Mouse (Mus musculus) lung, adult 10 weeks (tissue): ENCODE data around the gene Llgl1. TPM values are rescaled to one million over a fixed set of nuclear protein-coding genes. Genes with fewer than 3 reads are reported as not detected.

ENCODE experiments used
- polyA plus RNA-seq: library from polyadenylated mRNA; stranded (reverse); fragments of 350-450 nt; fragmentation: Illumina TruSeq; extraction: RNeasy Lipid Tissue Mini Kit (QIAGEN cat#74804); gene quantifications from one replicate; pipeline ENCODE4 v1.2.3, GENCODE M21; 2014; ENCODE audit warnings: low read depth, low replicate concordance; ENCODE audit not compliant: insufficient read depth

The Llgl1 gene
- polyA plus RNA-seq = 11.3 TPM

DNA sequence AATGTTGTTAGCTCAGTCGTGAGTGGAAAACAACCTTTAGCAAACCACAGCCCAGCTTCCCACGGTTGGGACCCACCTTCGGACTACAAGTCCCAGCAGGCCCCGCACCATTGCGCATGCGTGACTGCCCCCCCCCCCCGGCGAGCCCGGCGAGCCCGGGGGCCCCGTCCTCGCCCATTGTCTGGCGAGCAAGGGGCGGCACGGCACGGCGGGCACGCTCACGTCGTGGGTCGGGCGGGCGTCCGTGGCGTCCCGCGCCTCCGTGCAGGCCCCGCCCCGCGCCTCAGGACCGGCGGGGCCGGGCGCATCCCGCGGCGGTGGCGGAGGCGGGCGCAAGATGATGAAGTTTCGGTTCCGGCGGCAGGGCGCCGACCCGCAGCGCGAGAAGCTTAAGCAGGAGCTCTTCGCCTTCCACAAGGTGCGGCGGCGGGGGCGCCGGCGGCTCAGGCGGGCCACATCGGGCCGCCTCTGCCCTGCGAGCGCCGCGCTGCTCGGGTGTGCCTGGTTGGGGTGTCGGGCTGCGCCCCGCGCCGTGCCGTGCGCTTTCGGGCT lies at the start of gene Llgl1:
Llgl1 (plus strand) TSS at position 200 of the 552 bp plus-strand sequence.

GRCm38 (mm10) chr11:60726601-60727391 lies 27.3 kb downstream of the Llgl1 start, which contains the start of gene Flii:
TSS of gene Flii (minus strand) at chr11:60727263.

DNA sequence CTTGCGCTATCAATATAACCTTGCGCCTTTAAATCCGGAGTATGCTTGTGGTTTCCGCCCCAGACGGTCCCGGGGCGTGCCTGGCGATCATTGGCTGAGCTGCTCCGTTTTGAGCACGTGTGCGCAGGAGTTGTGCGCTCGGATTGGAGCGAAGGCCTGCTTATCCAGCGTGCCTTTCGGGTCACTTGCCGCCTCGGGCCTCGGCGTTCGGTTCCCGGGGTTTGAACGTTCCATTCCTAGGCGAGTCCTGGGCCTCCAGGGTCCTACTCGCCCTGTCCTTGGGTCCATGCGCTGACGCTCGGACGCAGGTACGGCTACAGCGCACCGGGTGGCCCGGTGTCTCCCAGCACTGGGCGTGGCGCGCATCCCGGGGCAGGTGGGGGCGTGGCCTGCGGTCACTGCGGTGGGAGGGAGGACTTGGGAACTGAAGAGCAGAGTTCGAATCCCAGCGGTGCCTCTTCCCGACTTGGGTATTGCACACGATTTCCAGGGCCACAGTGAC lies 28.8 kb downstream of the Llgl1 start, which contains the start of gene Mief2:
Mief2 (plus strand) TSS at position 139 of the 502 bp plus-strand sequence.

Other genes with a start within 250 kb of the Llgl1 start
- 28.9 TPM for gene Drg2, start 245.1 kb upstream of the Llgl1 start, polyA plus RNA-seq
- 0.07 TPM for gene Myo15, start 230.4 kb upstream of the Llgl1 start, polyA plus RNA-seq
- gene Alkbh5, start 163.3 kb upstream of the Llgl1 start, polyA plus RNA-seq = 21.0 TPM
- gene Flii, start 27.5 kb downstream of the Llgl1 start, polyA plus RNA-seq = 80.3 TPM
- gene Mief2, start 28.7 kb downstream of the Llgl1 start, polyA plus RNA-seq = 10.3 TPM
- gene Top3a, start 77.6 kb downstream of the Llgl1 start, polyA plus RNA-seq = 3.6 TPM
- gene Smcr8, start 77.8 kb downstream of the Llgl1 start, polyA plus RNA-seq = 5.0 TPM
- 5.8 TPM for gene Shmt1, start 112.0 kb downstream of the Llgl1 start, polyA plus RNA-seq
- 23.8 TPM for gene Dhrs7b, start 130.9 kb downstream of the Llgl1 start, polyA plus RNA-seq
- 30.1 TPM for gene Tmem11, start 179.5 kb downstream of the Llgl1 start, polyA plus RNA-seq
- 7.1 TPM for gene Natd1, start 215.0 kb downstream of the Llgl1 start, polyA plus RNA-seq
- 50.3 TPM for gene Map2k3, start 232.3 kb downstream of the Llgl1 start, polyA plus RNA-seq